Mouse (Mus musculus): ENCODE measurements around the gene Tacr2. TPM values are rescaled to one million over a fixed set of nuclear protein-coding genes. Genes with fewer than 3 reads are reported as not detected.

The Tacr2 gene
- 2.5 and 3.9 TPM in 2 replicates for polyA plus RNA-seq (2015; fragmentation: Nextera tagmentation; extraction: Ambion mirVana)

DNA sequence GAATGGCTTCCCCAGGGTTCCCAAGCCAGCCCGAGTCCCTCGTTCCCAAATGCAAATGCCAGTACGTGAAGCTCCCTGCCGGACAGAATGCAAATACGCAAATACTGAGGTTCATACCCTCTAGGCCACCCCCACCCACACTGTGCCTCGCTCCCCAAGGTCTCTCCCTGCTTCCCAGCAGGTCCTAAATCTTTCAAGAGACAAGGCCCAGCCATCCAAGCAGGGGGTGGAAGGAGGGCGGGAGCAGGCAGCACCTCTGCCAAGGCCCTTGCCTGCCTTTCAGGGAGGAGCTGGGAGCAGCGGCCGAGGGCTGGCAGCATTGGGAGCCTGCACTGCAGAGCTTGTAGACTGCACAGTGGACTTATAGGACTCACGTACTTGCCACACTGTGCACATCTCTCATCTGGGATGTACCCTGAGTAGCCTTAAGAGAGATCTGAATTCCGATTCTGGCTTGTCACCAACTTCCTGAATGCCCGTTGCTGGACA is at the start of gene Tacr2:
Gene Tacr2, plus strand, starts transcription at position 439 of the 489 bp plus-strand sequence.

DNA sequence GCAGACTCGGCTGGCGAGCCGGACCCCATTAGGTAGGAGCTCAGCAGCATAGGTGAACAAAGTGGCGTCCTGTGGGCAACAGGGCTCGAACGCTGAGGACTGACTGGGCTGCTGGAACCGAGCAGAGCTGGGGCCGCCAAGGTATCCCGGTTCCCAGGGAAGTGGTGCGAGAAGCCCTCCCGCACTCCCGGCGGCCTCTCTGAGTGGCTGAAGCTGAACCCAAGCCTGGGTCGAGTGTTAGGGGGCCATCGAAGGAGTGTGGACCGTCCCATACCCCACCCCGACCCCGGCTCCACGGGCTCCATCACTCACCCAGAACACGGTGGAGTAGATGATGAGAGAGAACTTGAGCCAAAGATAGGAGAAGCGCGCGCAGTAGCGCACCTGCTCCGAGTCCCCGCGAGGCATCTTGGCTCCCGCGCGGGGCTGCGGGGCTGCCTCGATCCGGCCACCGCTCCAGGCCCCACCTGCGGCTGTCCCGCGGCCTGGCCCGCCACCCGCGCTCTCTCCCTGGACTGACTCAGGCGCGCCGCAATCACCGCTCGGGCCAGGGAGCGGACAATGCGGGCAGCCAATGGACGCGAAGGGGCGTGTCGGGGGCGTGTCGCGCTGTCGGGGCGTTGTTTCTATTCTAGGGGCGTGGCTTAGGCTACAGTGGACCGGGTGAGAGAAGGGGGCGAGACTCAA is 21.4 kb upstream of the Tacr2 start, which contains the start of gene Tspan15:
Gene Tspan15, minus strand, starts transcription at position 544 of the 687 bp plus-strand sequence.

Other genes starting within 250 kb of the Tacr2 start
- not detected in 2 replicates for gene Neurog3, start 119.3 kb upstream of the Tacr2 start, polyA plus RNA-seq (2015; fragmentation: Nextera tagmentation; extraction: Ambion mirVana)
- gene Fam241b, start 108.5 kb upstream of the Tacr2 start, polyA plus RNA-seq (2015; fragmentation: Nextera tagmentation; extraction: Ambion mirVana), result 13.1 and 15.5 TPM in 2 replicates
- gene Tspan15, start 21.2 kb upstream of the Tacr2 start, polyA plus RNA-seq (2015; fragmentation: Nextera tagmentation; extraction: Ambion mirVana), result 23.4 and 27.2 TPM in 2 replicates
- gene Hk1, start 127.5 kb downstream of the Tacr2 start, polyA plus RNA-seq (2015; fragmentation: Nextera tagmentation; extraction: Ambion mirVana), result 52.6 and 57.2 TPM in 2 replicates
- gene Hkdc1, start 170.1 kb downstream of the Tacr2 start, polyA plus RNA-seq (2015; fragmentation: Nextera tagmentation; extraction: Ambion mirVana), result 0.17 and 0.28 TPM in 2 replicates
- 0.08 and 0.25 TPM in 2 replicates for gene 4930507D05Rik, start 197.1 kb downstream of the Tacr2 start, polyA plus RNA-seq (2015; fragmentation: Nextera tagmentation; extraction: Ambion mirVana)
- 11.6 and 12.2 TPM in 2 replicates for gene Supv3l1, start 197.3 kb downstream of the Tacr2 start, polyA plus RNA-seq (2015; fragmentation: Nextera tagmentation; extraction: Ambion mirVana)
- 43.3 and 49.1 TPM in 2 replicates for gene Vps26a, start 234.4 kb downstream of the Tacr2 start, polyA plus RNA-seq (2015; fragmentation: Nextera tagmentation; extraction: Ambion mirVana)

Measured in urinary bladder, postnatal 0 days (tissue).